Mouse (Mus musculus): Measurements from ENCODE around the gene Taf1c.

Gene Taf1c

GRCm38 (mm10) chr8:119623061-119623460, 18.0 kb upstream of the Taf1c start:
- no peak for DNase-seq

DNA sequence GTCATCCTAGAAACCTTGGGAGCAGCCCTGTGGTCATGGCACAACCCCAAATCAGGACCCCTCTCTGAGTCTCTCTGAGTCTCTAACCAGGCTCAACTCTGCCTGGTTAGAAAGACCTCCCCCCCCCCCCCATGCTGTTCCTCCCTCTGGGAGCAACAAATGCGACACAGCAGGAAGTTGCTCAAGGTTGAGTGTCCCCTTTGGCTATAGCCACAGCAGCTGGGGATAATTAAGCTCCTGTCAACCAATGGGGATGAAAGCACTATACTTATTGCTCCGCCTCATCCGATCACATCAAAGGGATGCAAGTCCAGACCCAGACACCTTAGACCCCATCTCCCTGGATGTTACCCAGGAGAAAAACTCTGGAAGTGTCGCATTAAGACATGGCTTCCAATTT, 17.5 kb upstream of the Taf1c start:
- DNase-seq: no peak

DNA sequence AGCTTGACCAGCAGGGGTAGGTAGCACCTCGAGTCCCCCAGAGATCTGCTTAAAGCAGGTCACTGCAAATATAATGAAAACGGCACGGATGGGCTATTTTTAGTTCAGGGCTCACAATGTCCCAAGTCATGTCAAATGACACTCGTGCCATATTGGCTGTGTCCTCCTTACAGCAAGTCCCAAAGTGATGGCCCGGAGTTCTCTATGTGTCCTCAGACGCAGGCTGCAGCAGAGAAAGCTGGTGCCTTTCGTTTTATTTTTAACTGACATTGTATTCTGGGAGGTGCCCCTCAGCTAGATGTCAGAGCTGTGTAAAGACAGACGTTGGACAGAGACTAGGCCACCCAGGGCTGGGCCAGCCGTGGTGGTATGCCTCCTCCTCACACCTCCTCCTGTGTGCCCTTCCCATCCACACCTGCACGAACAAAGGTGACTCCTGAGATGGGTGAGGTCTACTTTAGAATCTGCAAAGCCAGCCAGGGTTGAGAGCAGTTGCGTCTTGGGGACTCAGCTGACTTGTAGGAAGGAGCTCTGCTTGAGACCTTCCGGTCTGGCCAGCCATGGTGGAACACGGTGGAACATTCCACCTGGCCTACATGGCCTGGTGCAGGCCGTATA, 15.9 kb upstream of the Taf1c start:
- no peak for DNase-seq

DNA sequence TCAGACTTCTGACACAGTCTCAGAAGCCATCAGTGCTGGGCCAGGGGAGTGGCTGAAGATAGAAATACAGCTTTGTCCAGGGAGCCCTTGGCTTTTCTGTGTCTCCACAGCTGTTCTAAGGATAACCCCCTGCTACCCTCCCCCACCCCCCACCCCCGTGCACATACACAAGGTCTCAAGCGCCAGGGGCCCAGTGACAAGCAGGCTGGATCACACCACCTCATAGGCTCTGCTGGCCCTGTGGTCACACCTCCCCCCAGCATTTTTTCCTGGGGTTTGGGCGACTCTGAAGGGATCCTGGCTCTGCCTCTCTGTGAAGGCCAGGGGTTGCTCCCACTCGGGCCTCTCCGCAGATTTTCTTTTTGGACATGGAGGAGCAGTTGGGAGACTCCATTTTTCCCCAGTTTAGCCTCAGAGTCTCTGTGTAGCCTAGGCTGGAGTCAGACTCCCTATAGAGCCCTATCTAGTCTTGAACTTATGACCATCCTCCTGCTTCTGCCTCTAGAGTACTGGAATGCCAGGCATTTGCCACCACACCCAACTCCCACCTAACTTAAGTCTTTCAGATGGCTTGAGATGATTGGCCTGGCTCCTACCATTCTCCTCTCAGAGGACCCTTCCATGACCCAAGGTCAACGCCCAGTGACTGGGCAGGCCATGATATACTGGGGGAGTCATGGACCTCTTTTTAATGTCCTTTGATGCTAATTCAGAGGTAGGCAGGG, 15.3 kb upstream of the Taf1c start:
- no peak for DNase-seq

DNA sequence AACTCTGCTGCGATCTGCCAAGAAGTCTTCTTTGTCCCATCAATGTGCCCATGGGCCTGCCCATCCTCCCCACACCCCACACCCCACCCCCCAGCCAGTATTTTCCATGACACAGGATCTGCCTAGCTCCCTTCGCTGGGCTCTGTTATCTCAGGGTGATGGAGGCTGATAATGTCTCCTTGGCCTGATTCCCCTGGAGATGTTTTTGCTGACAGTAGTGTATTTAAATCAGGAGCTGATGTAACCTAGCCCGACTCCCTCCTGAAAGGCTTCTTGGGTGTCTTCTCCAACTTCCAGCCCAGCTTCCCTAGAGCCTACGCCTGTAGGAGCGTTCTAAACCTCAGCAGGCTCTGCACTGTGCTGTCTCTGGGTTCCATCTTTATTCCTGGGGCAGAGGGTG, 13.9 kb upstream of the Taf1c start:
- DNase-seq: no peak

DNA sequence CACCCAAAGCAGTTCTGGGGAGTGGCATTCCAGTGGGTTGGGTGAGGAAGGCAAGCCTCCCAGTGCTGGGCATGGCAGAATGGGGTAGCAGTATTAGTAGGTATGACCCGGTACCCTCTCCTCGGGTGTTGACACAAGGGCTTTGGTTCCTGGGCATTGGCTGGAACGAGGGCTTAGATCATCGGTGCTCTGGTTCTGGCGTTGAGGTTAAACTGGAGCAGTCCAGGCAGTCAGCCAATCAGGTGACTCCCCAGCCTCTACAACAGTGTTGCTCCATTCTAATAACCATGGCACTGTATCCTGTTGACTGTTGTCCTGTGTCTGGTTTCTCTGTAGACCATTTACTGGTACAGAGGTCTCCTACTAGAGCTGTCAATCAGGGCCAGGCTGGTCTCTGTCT, 12.6 kb upstream of the Taf1c start:
- no peak for DNase-seq

- DNase-seq: no peak
Observed at GRCm38 (mm10) chr8:119616811-119617210, 11.8 kb upstream of the Taf1c start.

- DNase-seq: no peak
Observed at GRCm38 (mm10) chr8:119616358-119616757, 11.3 kb upstream of the Taf1c start.

DNA sequence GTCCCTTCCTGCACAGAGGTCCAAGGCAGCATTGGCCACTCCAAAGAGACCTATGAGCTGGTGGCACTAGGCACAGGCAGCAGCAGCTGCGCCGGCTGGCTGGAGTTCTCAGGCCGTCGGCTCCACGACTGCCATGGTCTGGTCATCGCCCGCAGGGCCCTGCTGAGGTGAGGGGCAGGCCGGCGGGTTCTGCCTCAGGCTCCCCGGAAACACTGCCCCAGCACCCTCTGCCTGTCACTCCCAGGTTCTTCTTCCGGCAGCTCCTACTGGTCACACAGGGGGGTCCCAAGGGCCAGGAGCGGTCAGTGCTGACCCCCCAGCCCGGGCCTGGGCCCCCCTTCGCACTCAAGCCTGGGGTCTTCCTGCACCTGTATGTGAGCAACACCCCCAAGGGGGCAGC, 10.1 kb upstream of the Taf1c start:
- no peak for DNase-seq

GRCm38 (mm10) chr8:119612471-119612870, 7.4 kb upstream of the Taf1c start, which contains the start of gene Adad2:
TSS of gene Adad2 (plus strand) at chr8:119612747.
- DNase-seq: no peak

DNA sequence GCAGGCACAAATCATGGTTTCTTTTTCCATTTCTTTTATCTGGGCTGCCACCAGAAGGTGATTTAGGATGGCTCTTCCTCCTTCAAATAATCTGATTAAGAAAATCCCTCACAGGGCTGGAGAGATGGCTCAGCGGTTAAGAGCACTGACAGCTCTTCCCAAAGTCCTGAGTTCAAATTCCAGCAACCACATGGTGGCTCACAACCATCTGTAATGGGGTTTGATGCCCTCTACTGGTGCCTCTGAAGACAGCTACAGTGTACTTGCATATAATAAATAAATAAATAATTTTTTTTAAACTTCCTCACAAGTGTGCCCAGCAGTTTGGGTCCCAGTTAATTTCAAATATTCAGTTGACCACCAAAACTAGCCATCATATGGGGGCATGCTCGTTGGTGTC, 1.2 kb upstream of the Taf1c start:
- DNase-seq: no peak

- DNase-seq: no peak
Observed at GRCm38 (mm10) chr8:119604398-119604803, 621 bp downstream of the Taf1c start.

GRCm38 (mm10) chr8:119603771-119604170, 1.3 kb downstream of the Taf1c start:
- DNase-seq: no peak

- DNase-seq: no peak
Observed at GRCm38 (mm10) chr8:119591456-119591855, 13.6 kb downstream of the Taf1c start.

- DNase-seq: no peak
Observed at GRCm38 (mm10) chr8:119590348-119590747, 14.7 kb downstream of the Taf1c start.

DNA sequence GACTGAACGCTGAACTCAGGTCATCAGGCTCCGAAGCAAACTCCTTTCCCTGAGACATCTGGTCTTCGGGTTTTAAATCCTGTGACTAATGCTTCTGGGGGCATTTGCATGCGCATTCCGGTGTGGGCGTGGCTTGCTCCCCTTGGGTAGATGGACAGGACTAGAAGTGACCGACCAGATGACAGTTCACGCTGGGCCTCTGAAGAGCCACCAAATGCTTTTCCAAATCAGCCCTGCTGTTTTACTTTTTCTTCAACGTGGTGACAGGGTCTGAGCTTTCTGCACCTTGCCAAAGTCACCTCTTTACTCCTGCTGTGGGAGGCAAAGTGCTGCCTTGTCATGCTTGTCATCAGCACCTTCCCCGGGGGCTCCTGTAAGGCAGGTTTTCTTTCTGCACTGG, 16.2 kb downstream of the Taf1c start:
- no peak for DNase-seq

GRCm38 (mm10) chr8:119588321-119588720, 16.7 kb downstream of the Taf1c start:
- DNase-seq: no peak

- no peak for DNase-seq
Observed at GRCm38 (mm10) chr8:119585901-119586300, 19.1 kb downstream of the Taf1c start.

DNA sequence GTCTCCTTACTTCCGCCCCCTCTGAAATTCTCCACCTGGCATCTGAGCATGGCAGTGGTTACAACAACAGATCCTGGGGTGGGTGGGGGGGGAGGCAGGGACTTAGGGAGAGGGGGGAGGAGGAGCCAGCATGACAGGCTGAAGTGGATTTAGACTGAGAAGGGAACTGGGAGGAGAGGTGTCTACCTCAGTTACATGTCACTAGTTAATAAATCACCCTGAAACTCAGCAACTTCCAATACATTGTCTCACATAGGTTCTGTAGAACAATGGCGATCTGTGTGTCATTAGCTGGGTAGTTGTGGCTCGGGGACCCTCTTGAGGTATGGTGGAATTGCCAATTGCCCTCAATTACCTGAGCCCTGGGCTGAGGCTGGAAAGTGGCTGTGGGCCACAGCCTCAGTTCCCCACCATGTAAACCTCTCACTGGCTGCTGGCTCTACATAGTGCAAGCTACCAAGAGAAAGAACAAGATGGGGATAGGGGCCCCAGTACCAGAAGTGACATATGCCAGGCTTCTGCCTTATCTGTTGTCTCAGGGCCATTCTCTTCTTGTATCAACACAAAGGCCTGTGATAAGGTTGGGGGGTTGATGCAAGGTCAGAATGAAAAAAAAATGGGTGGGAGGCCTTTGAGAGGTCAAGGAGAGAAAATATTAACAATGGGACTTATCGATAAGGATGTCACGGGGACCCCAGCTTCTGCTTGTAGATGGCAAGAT, 24.4 kb downstream of the Taf1c start:
- no peak for DNase-seq

DNA sequence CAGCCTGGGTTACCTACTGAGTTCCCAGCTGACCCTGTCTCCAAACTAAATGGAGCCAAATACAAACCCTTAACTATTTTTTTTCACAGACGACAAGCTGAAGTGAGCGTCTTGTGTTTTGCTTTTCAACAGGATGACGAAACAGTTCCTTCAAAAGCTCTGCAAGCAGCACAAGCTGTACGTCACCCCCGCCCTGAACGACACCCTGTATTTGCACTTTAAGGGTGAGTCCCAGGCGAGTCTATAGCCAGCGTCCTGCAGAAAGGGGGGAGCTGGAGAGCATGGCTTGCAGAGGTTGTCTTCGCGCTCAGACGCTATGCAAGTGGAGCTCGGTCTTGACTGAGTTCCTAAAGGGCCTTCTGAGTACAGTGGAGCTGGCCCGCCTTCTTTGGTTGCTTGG, 25.9 kb downstream of the Taf1c start:
- no peak for DNase-seq

GRCm38 (mm10) chr8:119575366-119575726, 29.7 kb downstream of the Taf1c start:
- DNase-seq: no peak

DNA sequence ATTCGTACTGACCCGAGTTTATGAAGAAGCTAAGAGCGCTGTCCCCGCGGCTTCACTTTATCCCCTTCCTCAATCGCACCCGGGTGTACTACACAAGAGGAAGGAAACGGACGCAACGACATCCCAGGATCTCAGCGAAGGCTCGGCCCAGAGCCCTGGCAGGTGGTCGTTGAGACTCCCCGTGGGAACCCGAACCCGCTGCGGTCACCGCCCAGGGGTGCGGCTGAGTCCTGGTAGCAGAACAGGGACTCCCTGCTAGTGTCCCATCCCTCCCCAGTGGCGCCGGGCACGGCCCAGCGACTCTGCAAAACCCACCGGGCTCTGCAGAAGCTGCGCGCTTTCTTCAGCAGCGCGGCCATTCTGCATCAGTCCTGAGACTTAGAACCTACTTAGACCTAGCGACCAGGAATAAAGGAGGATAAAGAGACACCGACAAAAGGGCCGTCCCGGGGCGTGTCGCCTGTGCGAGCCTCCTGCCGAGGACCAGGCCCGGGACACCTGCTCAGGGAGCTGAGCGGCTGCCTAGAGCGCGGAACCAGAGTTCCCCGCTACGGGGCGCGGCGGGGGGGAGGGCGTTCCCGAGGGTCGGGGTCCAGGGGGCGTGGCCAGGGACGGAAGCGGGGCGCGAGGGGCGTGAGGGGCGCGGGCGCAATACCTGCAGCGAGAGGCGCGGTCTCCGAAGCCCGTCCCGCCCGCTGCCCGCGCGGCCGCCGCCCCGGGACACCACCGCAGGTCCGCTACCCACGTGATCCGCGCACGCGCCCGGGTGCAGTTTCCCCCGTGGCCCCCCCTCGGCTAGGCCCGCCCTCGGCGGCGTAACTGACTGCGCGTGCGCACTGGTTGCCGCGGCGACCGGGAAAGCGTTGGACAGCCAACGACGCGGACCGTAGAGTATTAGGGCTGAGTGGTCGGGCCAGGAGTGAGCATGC, 30.3 kb downstream of the Taf1c start, which contains the start of the genes Hsdl1 and Dnaaf1:
Gene Hsdl1, minus strand, starts transcription at position 747 of the 929 bp plus-strand sequence.
Gene Dnaaf1, plus strand, starts transcription at position 799 of the 929 bp plus-strand sequence.
- peak; percentile 96 to 99 for DNase-seq

- no peak for DNase-seq
Observed at GRCm38 (mm10) chr8:119572411-119572810, 32.6 kb downstream of the Taf1c start.
